Mouse (Mus musculus): ENCODE measurements around the gene Acad11.

DNA sequence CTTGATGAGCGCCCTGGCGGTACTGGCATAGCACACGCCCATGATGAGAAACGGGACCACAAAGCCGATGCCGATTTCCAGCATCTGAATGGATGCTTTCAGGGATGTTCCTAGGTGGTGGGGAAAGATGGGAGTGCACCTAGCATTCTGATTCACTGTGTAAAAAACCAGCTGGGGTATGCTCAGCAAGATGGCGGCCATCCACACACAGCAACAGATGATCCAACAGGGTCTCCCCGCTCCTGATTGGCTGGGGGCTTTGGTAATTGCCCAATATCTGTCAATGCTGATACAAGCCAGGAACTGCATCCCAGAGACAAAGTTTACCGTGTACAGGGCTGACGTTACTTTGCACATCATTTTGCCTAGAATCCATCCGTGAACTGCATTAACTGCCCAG lies 35.9 kb downstream of the Acad11 start:
- TF ChIP-seq CTCF (IDR thresholded peaks at IDR 0.05; ENCODE audit: borderline replicate concordance, insufficient read depth, low read depth, low read length) (no peak), POLR2A (IDR thresholded peaks at IDR 0.05; ENCODE audit: borderline replicate concordance, insufficient read depth, low read length) (no peak)

Data from cerebellum, adult 2 months (tissue).